Mouse (Mus musculus): ENCODE results near the gene Kif26a. TPM values are rescaled to one million over a fixed set of nuclear protein-coding genes. Genes with fewer than 3 reads are reported as not detected.

The Kif26a gene
- polyA plus RNA-seq, 1 experiment from 2014 or later: 2.4 TPM

DNA sequence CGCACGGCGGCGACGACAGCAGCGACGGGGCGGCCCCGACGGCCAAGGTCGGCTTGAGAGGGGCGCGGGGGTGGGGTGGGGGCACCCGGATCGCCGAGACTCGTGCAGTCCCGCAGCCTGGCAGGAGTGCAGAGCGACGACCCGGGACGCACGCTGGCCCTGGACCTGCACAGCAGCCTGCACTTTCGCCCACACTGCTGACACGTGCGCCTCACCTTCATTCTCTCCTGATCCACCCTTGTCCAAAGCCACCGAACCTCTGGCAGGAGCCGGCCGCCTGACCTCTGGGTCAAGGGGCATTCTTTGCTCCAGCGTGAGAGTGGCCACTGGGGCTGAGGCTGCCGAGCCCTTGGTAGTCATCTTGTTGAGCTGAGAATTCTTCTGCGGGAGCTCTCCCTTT is 15.1 kb upstream of the Kif26a start:
- Histone ChIP-seq H3K4me3 (peak overlapping the region; percentile 78), H3K27ac (no peak overlapping the region), H3K9me3 (replicated peaks) (no peaks in the 10 kb centered on the region), H3K27me3 (peaks cover 77% of the 10 kb centered on the region), H3K9ac (peak overlapping the region; percentile 62; the same call in 1 of the 2 replicates), H3K4me2 (peak overlapping the region; percentile 96), H3K36me3 (no peaks in the 10 kb centered on the region), H3K4me1 (replicated peaks) (peaks cover 11% of the 10 kb centered on the region)
- ATAC-seq (replicated peaks; ENCODE audit: insufficient number of reproducible peaks, insufficient read depth, low FRiP score, low read depth): no peak
- WGBS: 13% methylated on average over 23 of the region's 32 CpGs

DNA sequence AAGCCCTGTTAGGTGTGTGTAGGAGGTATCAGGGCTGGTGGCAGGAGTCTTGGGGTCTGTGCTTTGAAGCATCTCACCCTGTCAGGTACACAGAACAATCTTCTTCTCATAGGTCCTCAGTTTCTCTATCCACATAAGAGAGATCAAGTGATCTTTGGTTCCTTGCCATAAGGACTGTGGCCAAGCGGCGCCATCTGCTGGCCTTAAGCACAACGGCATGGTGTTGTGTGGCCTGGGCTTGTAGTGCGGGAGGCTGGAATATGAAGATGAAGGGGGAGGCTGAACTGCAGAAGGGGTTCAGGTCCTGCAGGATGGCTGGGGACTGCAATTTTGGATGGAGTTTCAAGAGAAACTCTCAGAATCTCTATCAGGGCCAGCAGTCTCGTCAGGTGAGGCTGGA is 5.8 kb upstream of the Kif26a start:
- Histone ChIP-seq H3K27me3 (peaks cover 77% of the 10 kb centered on the region), H3K9me3 (replicated peaks) (no peaks in the 10 kb centered on the region), H3K36me3 (no peaks in the 10 kb centered on the region)

DNA sequence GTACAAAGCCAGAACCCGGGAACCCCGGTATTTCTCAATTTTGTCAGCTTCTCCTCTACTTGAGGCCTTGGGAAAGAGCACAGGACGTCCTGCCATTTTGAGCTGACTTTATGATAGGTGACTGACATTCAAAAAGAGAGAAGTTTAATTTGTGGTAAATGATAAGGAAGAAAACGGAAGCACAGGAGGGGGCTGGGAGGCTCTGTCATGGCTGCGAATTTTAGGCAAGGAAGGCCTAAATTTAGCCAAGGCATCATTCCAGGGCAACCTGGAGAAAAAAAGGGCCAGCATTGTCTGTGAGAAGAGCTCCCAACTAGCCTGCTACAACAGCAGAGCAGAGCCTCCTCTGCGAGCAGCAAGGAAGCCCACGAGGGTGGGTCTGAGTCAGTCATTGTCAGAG is 5.3 kb upstream of the Kif26a start:
- WGBS: 54% methylated on average over 7 of the region's 7 CpGs
- no peak overlapping the region for H3K9ac ChIP-seq
- H3K4me3 ChIP-seq: no peak overlapping the region
- H3K36me3 ChIP-seq: no peaks in the 10 kb centered on the region
- H3K27ac ChIP-seq: no peak overlapping the region
- ATAC-seq (replicated peaks; ENCODE audit: insufficient number of reproducible peaks, insufficient read depth, low FRiP score, low read depth): no peak
- H3K27me3 ChIP-seq: peaks cover 77% of the 10 kb centered on the region
- H3K4me2 ChIP-seq: no peak overlapping the region
- peaks cover 20% of the 10 kb centered on the region for H3K4me1 ChIP-seq (replicated peaks)
- H3K9me3 ChIP-seq (replicated peaks): no peaks in the 10 kb centered on the region

More for the DNA sequence above, 5.8 kb upstream of the Kif26a start:
- H3K4me3 ChIP-seq: no peak overlapping the region
- H3K9ac ChIP-seq: no peak overlapping the region
- H3K4me1 ChIP-seq (replicated peaks): peaks cover 15% of the 10 kb centered on the region
- H3K4me2 ChIP-seq: no peak overlapping the region
- WGBS: 3% methylated on average over 5 of the region's 5 CpGs
- H3K27ac ChIP-seq: no peak overlapping the region
- no peak for ATAC-seq (replicated peaks; ENCODE audit: insufficient number of reproducible peaks, insufficient read depth, low FRiP score, low read depth)

DNA sequence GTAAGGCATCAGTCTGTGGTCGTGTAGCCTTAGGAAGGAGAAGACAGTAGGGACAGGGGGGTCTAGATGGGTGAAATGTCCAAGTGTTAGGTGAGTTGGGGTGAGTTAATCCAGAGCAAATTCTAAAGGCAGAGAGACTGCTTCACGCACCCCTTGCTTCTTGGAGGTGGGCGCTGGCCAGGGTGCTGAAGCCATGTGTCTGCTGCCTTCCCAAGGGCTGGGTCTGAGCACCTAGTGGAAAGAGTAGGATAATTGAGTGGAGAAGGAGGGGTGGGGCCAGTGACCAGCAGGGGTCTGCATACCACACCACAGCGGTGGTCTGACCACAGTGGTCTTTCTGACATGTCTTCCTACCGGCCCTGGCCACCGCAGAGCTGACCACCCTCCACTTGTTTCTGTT is 4.7 kb upstream of the Kif26a start:
- H3K4me2 ChIP-seq: no peak overlapping the region
- H3K27ac ChIP-seq: no peak overlapping the region
- H3K9ac ChIP-seq: no peak overlapping the region
- no peaks in the 10 kb centered on the region for H3K9me3 ChIP-seq (replicated peaks)
- peaks cover 77% of the 10 kb centered on the region for H3K27me3 ChIP-seq
- 4% methylated on average over 6 of the region's 6 CpGs for WGBS
- peaks cover 25% of the 10 kb centered on the region for H3K4me1 ChIP-seq (replicated peaks)
- no peaks in the 10 kb centered on the region for H3K36me3 ChIP-seq
- no peak for ATAC-seq (replicated peaks; ENCODE audit: insufficient number of reproducible peaks, insufficient read depth, low FRiP score, low read depth)
- H3K4me3 ChIP-seq: no peak overlapping the region

DNA sequence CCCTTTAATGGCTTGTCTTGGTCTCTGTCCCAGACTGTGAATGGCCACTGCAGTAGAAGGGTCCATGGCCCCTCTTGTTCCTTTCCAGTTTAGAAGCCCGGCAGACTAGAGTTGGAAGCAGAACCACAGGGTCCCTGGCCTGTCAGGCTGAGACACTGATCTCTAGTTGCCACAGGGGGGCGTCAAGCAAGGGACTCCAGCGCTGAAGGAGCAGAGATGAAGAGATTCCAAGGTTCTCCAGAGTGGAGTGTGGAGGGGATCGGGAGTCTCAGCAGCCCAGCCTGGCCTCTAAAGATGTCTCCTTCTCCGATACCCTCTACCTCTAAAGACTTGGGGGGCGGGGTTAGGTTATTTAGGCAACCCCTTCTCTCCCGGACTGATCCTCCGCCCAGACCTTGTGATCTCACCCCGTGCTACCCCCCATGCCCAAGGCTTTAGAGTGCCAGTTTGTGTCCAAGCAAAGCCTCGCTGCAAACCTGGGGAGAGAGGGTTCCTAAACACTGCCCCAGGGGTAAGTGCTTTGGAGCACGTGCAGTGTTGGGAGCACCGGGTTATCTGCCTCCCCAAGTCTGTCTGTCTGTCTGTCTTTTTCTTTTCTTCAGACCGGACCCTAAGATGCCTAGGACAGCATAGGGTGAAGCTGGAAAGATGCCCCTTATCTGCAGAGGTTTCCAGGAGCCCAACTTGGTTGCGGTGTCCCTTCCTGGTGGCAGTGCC is 2.7 kb upstream of the Kif26a start:
- 3% methylated on average over 14 of the region's 14 CpGs for WGBS
- H3K9ac ChIP-seq: no peak overlapping the region
- peak overlapping the region; percentile 60 for H3K4me3 ChIP-seq
- peaks cover 33% of the 10 kb centered on the region for H3K4me1 ChIP-seq (replicated peaks)
- no peaks in the 10 kb centered on the region for H3K36me3 ChIP-seq
- H3K9me3 ChIP-seq (replicated peaks): no peaks in the 10 kb centered on the region
- peak overlapping the region; percentile 92 for H3K4me2 ChIP-seq
- peaks cover 85% of the 10 kb centered on the region for H3K27me3 ChIP-seq
- no peak overlapping the region for H3K27ac ChIP-seq
- ATAC-seq (replicated peaks; ENCODE audit: insufficient number of reproducible peaks, insufficient read depth, low FRiP score, low read depth): no peak

DNA sequence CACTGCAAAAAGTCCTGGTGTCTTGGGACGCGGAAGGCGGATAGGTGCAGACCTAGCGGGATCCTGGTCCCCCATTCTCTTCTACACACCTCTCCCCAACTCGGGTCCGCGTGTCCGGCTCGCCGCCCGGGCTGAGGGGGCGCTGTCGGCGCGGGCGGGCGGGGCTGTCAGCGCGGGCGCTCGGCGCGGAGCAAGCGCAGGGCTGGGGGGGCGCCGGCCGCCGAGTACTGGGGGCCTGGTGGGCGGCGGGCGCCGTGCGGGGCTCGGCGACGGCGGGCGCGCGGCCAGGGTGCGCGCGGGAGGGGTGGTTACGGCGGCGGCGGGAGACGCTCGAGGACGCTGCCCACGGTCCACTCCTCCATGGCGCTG is 2.2 kb upstream of the Kif26a start:
- H3K27me3 ChIP-seq: peaks cover 90% of the 10 kb centered on the region
- no peaks in the 10 kb centered on the region for H3K36me3 ChIP-seq
- no peaks in the 10 kb centered on the region for H3K9me3 ChIP-seq (replicated peaks)
- H3K4me2 ChIP-seq: peak overlapping the region; percentile 92
- no peak overlapping the region for H3K9ac ChIP-seq
- no peak overlapping the region for H3K27ac ChIP-seq
- peaks cover 36% of the 10 kb centered on the region for H3K4me1 ChIP-seq (replicated peaks)
- H3K4me3 ChIP-seq: peak overlapping the region; percentile 60
- WGBS: under 1% methylated on average over 29 of the region's 52 CpGs
- no peak for ATAC-seq (replicated peaks; ENCODE audit: insufficient number of reproducible peaks, insufficient read depth, low FRiP score, low read depth)

DNA sequence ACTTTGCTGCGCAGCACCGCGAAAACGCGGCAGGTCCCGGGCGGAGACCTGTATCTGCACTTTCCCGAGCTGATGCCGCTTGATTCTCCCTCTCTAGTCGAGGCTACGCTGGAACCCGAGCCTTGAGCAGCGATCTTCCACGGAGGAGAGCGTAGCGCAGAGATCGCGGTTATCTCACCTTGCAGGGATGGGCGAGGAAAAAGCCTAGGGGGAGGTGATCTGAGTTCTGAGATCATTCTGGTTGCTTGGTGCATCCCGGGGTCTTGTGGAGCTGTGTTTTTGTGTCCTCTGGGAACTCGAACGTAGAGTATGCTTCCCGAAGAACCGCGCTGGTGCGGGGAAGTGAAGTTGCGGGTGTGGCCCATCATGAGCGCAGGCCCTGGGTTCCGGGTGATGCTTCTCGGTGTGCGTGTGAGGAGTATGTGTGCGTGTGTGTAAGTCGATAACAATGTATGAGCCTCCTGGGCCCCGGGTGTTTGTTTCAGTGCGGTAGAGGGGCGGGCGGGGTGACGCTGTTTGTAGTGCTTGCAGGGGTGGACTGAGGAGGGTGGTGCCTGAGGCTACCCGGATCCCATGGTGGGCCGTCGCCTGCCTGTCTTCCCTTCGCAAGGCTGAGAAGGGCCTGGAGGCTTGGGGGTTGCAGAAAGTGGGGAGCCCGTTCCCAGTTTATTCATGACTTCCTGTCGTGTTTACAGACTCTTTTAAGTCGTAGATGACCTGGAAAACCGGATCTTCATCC is 1.5 kb upstream of the Kif26a start:
- WGBS: under 1% methylated on average over 46 of the region's 46 CpGs
- Histone ChIP-seq H3K4me1 (replicated peaks) (peaks cover 38% of the 10 kb centered on the region), H3K27ac (no peak overlapping the region), H3K4me2 (peak overlapping the region; percentile 92), H3K9ac (no peak overlapping the region), H3K27me3 (peaks cover 92% of the 10 kb centered on the region), H3K4me3 (peak overlapping the region; percentile 60), H3K36me3 (no peaks in the 10 kb centered on the region), H3K9me3 (replicated peaks) (no peaks in the 10 kb centered on the region)
- ATAC-seq (replicated peaks; ENCODE audit: insufficient number of reproducible peaks, insufficient read depth, low FRiP score, low read depth): no peak

DNA sequence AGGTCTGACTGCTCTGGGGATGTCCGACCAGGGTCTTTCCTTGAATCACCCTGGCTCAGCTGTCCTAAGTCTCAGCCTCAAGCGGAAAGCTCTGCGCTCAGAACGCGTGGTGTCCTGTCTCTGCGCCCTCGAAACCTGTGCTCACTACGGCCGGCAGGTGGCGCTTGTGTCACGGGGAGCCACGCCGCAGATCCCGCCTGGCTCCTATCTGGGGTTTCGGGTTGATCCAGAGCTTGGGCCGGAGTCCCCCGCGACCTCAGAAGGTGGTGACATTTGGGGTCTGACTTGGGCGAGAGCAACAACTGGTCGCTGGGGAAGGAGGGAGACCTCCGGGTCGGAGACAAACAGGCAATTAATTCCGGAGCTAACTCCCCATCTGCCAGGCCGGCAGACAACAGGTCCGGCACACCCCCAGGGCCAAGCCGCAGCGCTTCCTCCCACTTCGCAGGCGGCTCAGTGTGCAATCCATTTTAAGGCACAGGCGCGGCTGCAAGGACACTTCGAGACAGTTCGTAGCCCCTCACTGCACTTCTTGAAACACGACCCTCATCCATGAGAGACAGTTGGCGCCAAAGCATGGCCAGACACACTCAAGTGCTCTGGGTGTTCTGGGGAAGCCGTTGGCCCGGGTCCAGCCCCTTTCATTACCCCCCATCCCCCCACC is 665 bp upstream of the Kif26a start:
- no peaks in the 10 kb centered on the region for H3K9me3 ChIP-seq (replicated peaks)
- H3K4me2 ChIP-seq: peak overlapping the region; percentile 92
- ATAC-seq (replicated peaks; ENCODE audit: insufficient number of reproducible peaks, insufficient read depth, low FRiP score, low read depth): peak; percentile 67
- no peak overlapping the region for H3K9ac ChIP-seq
- H3K27me3 ChIP-seq: peaks cover 85% of the 10 kb centered on the region
- peak overlapping the region; percentile 14; the same call in 1 of the 2 replicates for H3K27ac ChIP-seq
- peaks cover 45% of the 10 kb centered on the region for H3K4me1 ChIP-seq (replicated peaks)
- under 1% methylated on average over 37 of the region's 37 CpGs for WGBS
- H3K4me3 ChIP-seq: peak overlapping the region; percentile 60
- no peaks in the 10 kb centered on the region for H3K36me3 ChIP-seq

DNA sequence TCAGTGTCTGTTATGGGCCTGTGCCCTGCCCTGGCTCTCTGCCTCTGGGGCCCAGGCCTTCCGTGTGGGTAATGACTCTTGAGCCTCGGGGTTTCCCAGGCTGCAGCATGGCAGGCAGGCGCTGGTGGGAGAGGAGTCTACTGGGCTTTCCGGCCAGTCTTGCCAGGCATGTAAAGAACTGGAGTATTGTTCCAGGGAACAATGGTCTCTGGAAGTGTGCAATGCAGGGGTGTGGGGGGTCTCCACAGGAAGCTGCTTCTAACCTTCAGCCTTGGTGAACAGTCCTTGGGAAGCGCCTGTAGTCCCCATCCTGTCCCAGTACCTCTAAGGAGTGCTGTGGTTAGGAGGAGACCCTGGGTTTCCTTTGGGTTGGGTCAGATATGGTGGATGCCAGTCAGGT is 1.4 kb downstream of the Kif26a start:
- Histone ChIP-seq H3K4me3 (peak overlapping the region; percentile 60), H3K9ac (peak overlapping the region; percentile 58), H3K27me3 (peaks cover 65% of the 10 kb centered on the region), H3K4me1 (replicated peaks) (peaks cover 52% of the 10 kb centered on the region), H3K36me3 (no peaks in the 10 kb centered on the region), H3K27ac (peak overlapping the region; percentile 66), H3K9me3 (replicated peaks) (no peaks in the 10 kb centered on the region), H3K4me2 (peak overlapping the region; percentile 92)
- WGBS: 47% methylated on average over 5 of the region's 5 CpGs
- ATAC-seq (replicated peaks; ENCODE audit: insufficient number of reproducible peaks, insufficient read depth, low FRiP score, low read depth): no peak

DNA sequence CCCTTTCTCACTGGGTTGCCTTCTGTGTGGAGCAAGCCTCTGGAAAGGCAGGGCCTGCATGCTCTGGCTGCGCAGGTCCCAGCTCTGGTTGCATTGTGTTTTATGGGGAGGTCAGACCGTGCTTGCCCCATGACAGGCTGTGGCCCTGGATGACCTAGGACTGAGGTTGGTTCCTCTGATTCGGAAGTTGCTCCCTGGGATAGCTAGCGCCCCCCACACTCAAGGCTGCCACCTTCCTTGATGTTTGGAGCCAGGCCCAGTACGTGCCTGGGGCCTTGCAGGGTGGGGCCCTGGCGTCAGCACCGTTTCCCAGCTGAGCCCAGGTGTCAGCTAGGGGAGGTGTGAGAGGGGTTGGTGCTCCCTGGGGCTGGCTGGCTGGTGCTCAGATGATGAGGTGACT is 4.0 kb downstream of the Kif26a start:
- H3K27me3 ChIP-seq: peaks cover 38% of the 10 kb centered on the region
- ATAC-seq (replicated peaks; ENCODE audit: insufficient number of reproducible peaks, insufficient read depth, low FRiP score, low read depth): no peak
- no peaks in the 10 kb centered on the region for H3K36me3 ChIP-seq
- no peak overlapping the region for H3K4me3 ChIP-seq
- no peaks in the 10 kb centered on the region for H3K9me3 ChIP-seq (replicated peaks)
- H3K9ac ChIP-seq: no peak overlapping the region
- peaks cover 51% of the 10 kb centered on the region for H3K4me1 ChIP-seq (replicated peaks)
- 56% methylated on average over 7 of the region's 7 CpGs for WGBS
- H3K27ac ChIP-seq: no peak overlapping the region
- peak overlapping the region; percentile 31 for H3K4me2 ChIP-seq

DNA sequence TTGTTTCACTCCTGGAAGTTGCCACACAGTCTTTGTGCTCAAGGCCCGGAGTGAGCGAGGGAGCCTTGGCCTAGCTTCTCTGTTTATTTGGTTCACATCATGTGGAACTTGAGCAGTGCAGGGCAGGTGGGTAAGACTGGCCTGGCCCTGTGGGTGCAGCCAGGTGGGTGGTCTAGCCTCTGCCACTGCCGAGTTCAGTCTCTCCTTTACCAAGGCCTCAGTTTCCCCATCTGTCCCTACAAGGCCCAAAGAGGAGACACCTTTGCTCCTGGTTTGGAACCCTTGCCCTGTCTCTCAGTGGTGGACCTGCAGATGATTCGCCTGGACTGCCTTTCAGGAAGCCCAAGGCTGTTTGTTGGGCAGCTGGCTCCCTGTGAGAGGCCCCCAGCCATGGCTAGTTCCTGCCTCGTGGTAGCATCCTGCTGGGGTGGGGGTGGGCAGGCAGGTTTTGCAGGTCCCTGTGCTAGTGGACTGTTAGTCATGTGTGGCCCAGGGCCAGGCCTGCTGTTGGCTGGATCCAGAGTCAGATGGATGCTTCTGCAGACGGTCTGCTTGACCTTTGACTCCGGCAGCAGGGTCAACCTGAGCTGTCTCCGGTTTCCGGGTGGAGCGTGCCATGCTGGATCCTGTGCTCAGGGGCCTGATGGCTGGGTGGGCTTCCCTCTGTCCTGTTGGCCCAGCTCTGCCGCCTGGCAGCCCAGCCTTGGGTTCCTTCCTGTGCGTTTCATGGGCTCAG is 5.4 kb downstream of the Kif26a start:
- ATAC-seq (replicated peaks; ENCODE audit: insufficient number of reproducible peaks, insufficient read depth, low FRiP score, low read depth): no peak
- 55% methylated on average over 12 of the region's 12 CpGs for WGBS
- H3K27ac ChIP-seq: 0 out of 2 replicates have a peak overlapping the region, but pooled peaks have one; percentile 33
- peaks cover 25% of the 10 kb centered on the region for H3K27me3 ChIP-seq
- H3K4me1 ChIP-seq (replicated peaks): peaks cover 52% of the 10 kb centered on the region
- H3K36me3 ChIP-seq: no peaks in the 10 kb centered on the region
- no peaks in the 10 kb centered on the region for H3K9me3 ChIP-seq (replicated peaks)
- H3K9ac ChIP-seq: no peak overlapping the region
- H3K4me2 ChIP-seq: peak overlapping the region; percentile 21
- no peak overlapping the region for H3K4me3 ChIP-seq
